Mouse (Mus musculus) ES-E14 (cell line): ENCODE measurements around the gene Lpin1.

Source experiments
- CHD2 ChIP-seq: IDR thresholded peaks from 2 replicates; pipeline ENCODE4 v1.6.1; 2014; ENCODE audit warnings: mild to moderate bottlenecking, low read depth, low read length, inconsistent platforms
- HCFC1 ChIP-seq: IDR thresholded peaks from 2 replicates; pipeline ENCODE4 v1.6.1; 2012; ENCODE audit warnings: low read length, inconsistent platforms, borderline replicate concordance; ENCODE audit not compliant: insufficient read depth
- MAFK ChIP-seq: IDR thresholded peaks from 2 replicates; pipeline ENCODE4 v1.6.1; 2014; ENCODE audit warnings: mild to moderate bottlenecking, low read depth, low read length, inconsistent platforms; ENCODE audit not compliant: insufficient read depth
- ZC3H11A ChIP-seq: IDR thresholded peaks from 2 replicates; pipeline ENCODE4 v1.6.1; 2012; ENCODE audit warnings: low read depth, mild to moderate bottlenecking, inconsistent platforms, low read length, borderline replicate concordance
- ZNF384 ChIP-seq: IDR thresholded peaks from 2 replicates; pipeline ENCODE4 v1.6.1; 2012; ENCODE audit warnings: low read depth, low read length, inconsistent platforms

GRCm38 (mm10) chr12:16600374-16600773 lies 10.4 kb downstream of the Lpin1 start:
- no peak for TF ChIP-seq HCFC1
- TF ChIP-seq ZNF384: no peak
- no peak for TF ChIP-seq MAFK
- no peak for TF ChIP-seq CHD2
- no peak for TF ChIP-seq ZC3H11A
